Mouse (Mus musculus): ENCODE measurements around the gene Prune2.

DNA sequence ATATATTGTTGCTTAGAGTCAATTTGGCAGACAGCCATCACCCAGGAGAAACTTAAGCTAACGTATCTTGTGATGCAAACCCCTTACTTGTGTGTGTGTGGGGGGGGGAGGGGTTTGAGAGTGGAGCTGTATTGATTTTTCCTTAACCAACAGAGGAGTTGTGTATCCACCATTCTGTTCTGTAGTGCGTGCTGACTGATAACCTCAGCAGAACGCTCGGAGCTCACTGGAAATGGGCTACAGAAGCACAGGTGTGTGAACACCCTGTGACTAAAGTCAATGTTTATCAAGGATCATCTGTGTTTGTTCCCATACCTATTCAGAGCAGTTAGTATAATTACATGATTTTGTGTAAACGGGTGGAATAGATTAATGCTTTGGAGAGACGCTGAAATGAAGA is 141.3 kb downstream of the Prune2 start:
- TF ChIP-seq EP300 (IDR thresholded peaks at IDR 0.05; ENCODE audit: low read depth): no peak
- TF ChIP-seq CTCF (IDR thresholded peaks at IDR 0.05; ENCODE audit: low read depth): no peak

All from liver, postnatal 0 days (tissue).